Mouse (Mus musculus) ES-E14 (cell line): ENCODE results near the gene Catsperg1.

ENCODE experiments used
- CHD2 ChIP-seq: IDR thresholded peaks from 2 replicates; pipeline ENCODE4 v1.6.1; 2014; ENCODE audit warnings: mild to moderate bottlenecking, low read depth, low read length, inconsistent platforms
- HCFC1 ChIP-seq: IDR thresholded peaks from 2 replicates; pipeline ENCODE4 v1.6.1; 2012; ENCODE audit warnings: low read length, inconsistent platforms, borderline replicate concordance; ENCODE audit not compliant: insufficient read depth
- MAFK ChIP-seq: IDR thresholded peaks from 2 replicates; pipeline ENCODE4 v1.6.1; 2014; ENCODE audit warnings: mild to moderate bottlenecking, low read depth, low read length, inconsistent platforms; ENCODE audit not compliant: insufficient read depth
- ZC3H11A ChIP-seq: IDR thresholded peaks from 2 replicates; pipeline ENCODE4 v1.6.1; 2012; ENCODE audit warnings: low read depth, mild to moderate bottlenecking, inconsistent platforms, low read length, borderline replicate concordance
- ZNF384 ChIP-seq: IDR thresholded peaks from 2 replicates; pipeline ENCODE4 v1.6.1; 2012; ENCODE audit warnings: low read depth, low read length, inconsistent platforms

DNA sequence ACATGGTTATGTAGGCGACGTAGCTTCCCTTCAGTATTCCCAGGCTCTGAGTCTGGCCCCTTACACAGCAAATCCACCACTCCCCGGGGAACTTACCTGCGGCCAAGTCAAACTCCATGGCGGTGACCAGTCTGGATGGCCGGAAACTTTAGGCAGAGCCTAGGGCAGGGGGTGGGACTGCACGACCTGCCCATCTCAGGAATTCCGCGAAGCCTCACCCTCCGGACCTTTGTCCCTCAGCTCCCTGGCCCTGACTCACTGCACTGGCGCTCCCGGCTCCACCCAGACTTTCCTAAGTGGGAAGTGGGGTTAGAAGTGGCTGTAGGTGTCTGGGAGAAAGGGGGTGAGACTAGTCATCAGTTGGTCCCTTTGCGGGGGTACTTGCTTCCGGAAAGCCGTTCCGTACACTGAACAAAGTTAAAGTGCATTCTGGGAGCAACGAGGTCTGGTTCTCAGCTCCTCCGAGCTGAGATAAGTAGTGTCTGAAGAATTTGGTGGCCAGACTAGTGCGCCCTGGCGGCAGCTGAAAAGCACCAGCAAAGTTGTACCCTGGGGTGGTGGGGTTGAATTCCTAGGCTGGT is 34.5 kb upstream of the Catsperg1 start, which contains the start of gene 2200002D01Rik:
- TF ChIP-seq MAFK (no peak), HCFC1 (no peak), ZC3H11A (no peak), ZNF384 (no peak), CHD2 (no peak)
